Comparison of ENCODE assay signal across 8 mouse cellular contexts in genomic region chr13:81944047-81944446, GRCm38 (mm10).
A peak's percentile ranks its signal among the peaks of the same experiment; 100 is the strongest.
DNase-seq lines count a peak whose midpoint lies in the region; ATAC-seq and TF ChIP-seq lines count a peak whose summit lies in the region.

No protein-coding gene starts in this region.

- no peaks in the 10 kb centered on the region for H3K4me1 ChIP-seq in G1E (ENCODE audit: insufficient read depth, low read depth, low read length)
- H3K4me1 ChIP-seq in forebrain, embryonic 16.5 days (replicated peaks; ENCODE audit: control insufficient read depth, insufficient read depth, low read length), result peaks cover 14% of the 10 kb centered on the region
- H3K4me1 ChIP-seq in lung, embryonic 15.5 days, result peaks cover 4% of the 10 kb centered on the region; the same call in 1 of the 2 replicates

- H3K4me3 ChIP-seq in G1E (ENCODE audit: low read depth, low read length), result no peak overlapping the region
- H3K4me3 ChIP-seq in forebrain, embryonic 16.5 days (replicated peaks; ENCODE audit: low read length), result peak overlapping the region; percentile 28
- peak overlapping the region; percentile 17 for H3K4me3 ChIP-seq in lung, embryonic 15.5 days

- no peaks in the 10 kb centered on the region for H3K36me3 ChIP-seq in G1E (replicated peaks)
- H3K36me3 ChIP-seq in forebrain, embryonic 16.5 days (ENCODE audit: control insufficient read depth, insufficient read depth), result no peaks in the 10 kb centered on the region
- no peaks in the 10 kb centered on the region for H3K36me3 ChIP-seq in lung, embryonic 15.5 days

- no peak for ATAC-seq in G1E (ENCODE audit: extremely low read depth, insufficient number of reproducible peaks, low FRiP score, poor library complexity, severe bottlenecking)
- ATAC-seq in forebrain, embryonic 16.5 days, result peak; percentile 92
- peak; percentile 70; the same call in 1 of the 2 replicates for ATAC-seq in lung, embryonic 15.5 days (ENCODE audit: borderline replicate concordance, extremely low read depth, low FRiP score, low TSS enrichment)

- peak overlapping the region; percentile 41 for H3K4me2 ChIP-seq in forebrain, embryonic 16.5 days (ENCODE audit: low read length)
- H3K4me2 ChIP-seq in lung, embryonic 15.5 days, result peak overlapping the region; percentile 51

- no peak for TF ChIP-seq CTCF in G1E (IDR thresholded peaks at IDR 0.05; ENCODE audit: low read depth, low read length)

- 8% methylated on average over 9 of the region's 9 CpGs for WGBS in forebrain, embryonic 16.5 days
- 7% methylated on average over 9 of the region's 9 CpGs for WGBS in lung, embryonic 15.5 days

- no peaks in the 10 kb centered on the region for H3K9me3 ChIP-seq in G1E (replicated peaks)
- H3K9me3 ChIP-seq in forebrain, embryonic 16.5 days (ENCODE audit: control insufficient read depth, low read length), result no peaks in the 10 kb centered on the region
- no peaks in the 10 kb centered on the region for H3K9me3 ChIP-seq in lung, embryonic 15.5 days

- H3K9ac ChIP-seq in forebrain, embryonic 16.5 days (replicated peaks; ENCODE audit: low read depth, low read length), result peak overlapping the region; percentile 2
- no peak overlapping the region for H3K9ac ChIP-seq in lung, embryonic 15.5 days

- no peaks in the 10 kb centered on the region for H3K27me3 ChIP-seq in G1E (ENCODE audit: insufficient read depth, low read length)
- no peaks in the 10 kb centered on the region for H3K27me3 ChIP-seq in forebrain, embryonic 16.5 days (replicated peaks; ENCODE audit: control insufficient read depth, insufficient read depth, low read length)
- H3K27me3 ChIP-seq in lung, embryonic 15.5 days, result no peaks in the 10 kb centered on the region

- peak; percentile 1 for DNase-seq in G1E (ENCODE audit: low spot score)
- DNase-seq in cerebellum, adult 11 months, result peak; percentile 55
- peak; percentile 89 for DNase-seq in heart, postnatal 4 days
- peak; percentile 76 to 88 for DNase-seq in layer of hippocampus, adult 8-10 months (ENCODE audit: low spot score in 2 of 2)
- peak; percentile 34 for DNase-seq in ovary, postnatal 10 days (ENCODE audit: low spot score)
- peak; percentile 69 for DNase-seq in thymus, postnatal 0 days (ENCODE audit: low spot score)

- H3K27ac ChIP-seq in forebrain, embryonic 16.5 days (ENCODE audit: low read length), result peak overlapping the region; percentile 74
- no peak overlapping the region for H3K27ac ChIP-seq in lung, embryonic 15.5 days

Comparison
In these comparisons a context has a peak if more than half of its experiments do, and no peak if none do; other contexts are left out.
1. DNase-seq: peak in every context shown above with its lines; median percentile 89 in heart, postnatal 4 days; 82 in layer of hippocampus, adult 8-10 months; 69 in thymus, postnatal 0 days; 55 in cerebellum, adult 11 months; 34 in ovary, postnatal 10 days; 1 in G1E.